Mouse (Mus musculus) neural tube, embryonic 15.5 days (tissue): ENCODE data around the gene Il1f6. TPM values are rescaled to one million over a fixed set of nuclear protein-coding genes. Genes with fewer than 3 reads are reported as not detected.
A peak's percentile ranks its signal among the peaks of the same experiment; 100 is the strongest.
"Not testable (repeated sequence)": the region's sequence is repeated elsewhere in the genome, so short reads cannot be mapped to it uniquely, and the experiment has no call there.

Source experiments
- ATAC-seq: fragments of 200-750 bp; cut with Nextera tagmentation; 2 replicates; pipeline ENCODE4 v1.8.0; 2017; ENCODE audit warnings: mild to moderate bottlenecking, moderate TSS enrichment, moderate library complexity; ENCODE audit not compliant: low FRiP score
- H3K27ac ChIP-seq: fragments of 300-500 bp; sonication (generic); replicated peaks from 2 replicates; pipeline ENCODE4 v1.5.1; 2015; ENCODE audit warnings: mild to moderate bottlenecking, inconsistent platforms
- H3K27me3 ChIP-seq: fragments of 300-500 bp; sonication (generic); replicated peaks from 2 replicates; pipeline ENCODE4 v1.6.1; 2015; ENCODE audit warnings: inconsistent platforms
- H3K36me3 ChIP-seq: fragments of 300-500 bp; sonication (generic); 2 replicates; pipeline ENCODE4 v1.6.1; 2015; ENCODE audit warnings: inconsistent platforms
- H3K4me1 ChIP-seq: fragments of 300-500 bp; sonication (generic); 2 replicates; pipeline ENCODE4 v1.6.1; 2015; ENCODE audit warnings: inconsistent platforms
- H3K4me2 ChIP-seq: fragments of 300-500 bp; sonication (generic); 2 replicates; pipeline ENCODE4 v1.6.1; 2015; ENCODE audit warnings: inconsistent platforms, mild to moderate bottlenecking, moderate library complexity
- H3K4me3 ChIP-seq: fragments of 300-500 bp; sonication (generic); replicated peaks from 2 replicates; pipeline ENCODE4 v1.5.1; 2015; ENCODE audit warnings: mild to moderate bottlenecking, inconsistent platforms
- H3K9ac ChIP-seq: fragments of 300-500 bp; sonication (generic); replicated peaks from 2 replicates; pipeline ENCODE4 v1.6.1; 2015; ENCODE audit warnings: mild to moderate bottlenecking, inconsistent platforms
- H3K9me3 ChIP-seq: fragments of 300-500 bp; sonication (generic); replicated peaks from 2 replicates; pipeline ENCODE4 v1.6.1; 2016; ENCODE audit warnings: inconsistent platforms
- WGBS: fragments of 180-500 bp; shearing (Covaris S2); methylation state at CpG from one replicate; pipeline ENCODE4 v1.1.7; 2015; ENCODE audit warnings: mixed read lengths; 5-methylcytosine and 5-hydroxymethylcytosine counted together
- polyA plus RNA-seq: library from polyadenylated mRNA; unstranded; fragments of >200 nt; fragmentation: Nextera tagmentation; extraction: Ambion mirVana; gene quantifications from 2 replicates; pipeline ENCODE4 v1.2.1, GENCODE M21; 2015

Gene Il1f6
- not detected in 2 replicates for polyA plus RNA-seq

DNA sequence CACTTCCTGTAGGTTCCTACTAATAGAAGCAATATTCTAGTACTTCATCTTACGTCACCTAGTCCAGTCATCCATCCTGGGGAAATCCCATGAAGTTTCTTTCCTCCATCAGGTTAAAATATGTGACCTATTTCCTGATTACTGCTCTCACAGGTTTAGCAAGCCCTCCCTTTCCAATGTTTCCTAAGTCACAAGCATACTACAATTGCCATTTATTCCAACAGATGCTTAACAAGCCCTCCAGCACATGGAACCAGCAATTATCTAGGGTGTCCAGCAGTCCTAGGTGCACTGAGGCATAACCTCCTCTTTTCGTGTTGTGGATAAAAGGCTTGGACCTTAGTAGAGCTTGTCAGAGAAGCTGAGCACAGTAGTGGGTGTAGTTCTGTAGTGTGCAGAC, at the start of gene Il1f6:
Gene Il1f6, plus strand, starts transcription at position 301 of the 400 bp plus-strand sequence.
- H3K4me2 ChIP-seq, result no peak within 1 kb of the TSS
- 83% methylated on average over 2 of the region's 2 CpGs for WGBS
- no peaks in the 10 kb centered on the region for H3K36me3 ChIP-seq
- H3K27ac ChIP-seq, result no peak within 1 kb of the TSS
- no peak within 1 kb of the TSS for H3K9ac ChIP-seq
- no peaks in the 10 kb centered on the region for H3K27me3 ChIP-seq
- no peaks in the 10 kb centered on the region for H3K9me3 ChIP-seq
- no peaks in the 10 kb centered on the region for H3K4me1 ChIP-seq
- no peak within 1 kb of the TSS for H3K4me3 ChIP-seq
- ATAC-seq, result no peak

DNA sequence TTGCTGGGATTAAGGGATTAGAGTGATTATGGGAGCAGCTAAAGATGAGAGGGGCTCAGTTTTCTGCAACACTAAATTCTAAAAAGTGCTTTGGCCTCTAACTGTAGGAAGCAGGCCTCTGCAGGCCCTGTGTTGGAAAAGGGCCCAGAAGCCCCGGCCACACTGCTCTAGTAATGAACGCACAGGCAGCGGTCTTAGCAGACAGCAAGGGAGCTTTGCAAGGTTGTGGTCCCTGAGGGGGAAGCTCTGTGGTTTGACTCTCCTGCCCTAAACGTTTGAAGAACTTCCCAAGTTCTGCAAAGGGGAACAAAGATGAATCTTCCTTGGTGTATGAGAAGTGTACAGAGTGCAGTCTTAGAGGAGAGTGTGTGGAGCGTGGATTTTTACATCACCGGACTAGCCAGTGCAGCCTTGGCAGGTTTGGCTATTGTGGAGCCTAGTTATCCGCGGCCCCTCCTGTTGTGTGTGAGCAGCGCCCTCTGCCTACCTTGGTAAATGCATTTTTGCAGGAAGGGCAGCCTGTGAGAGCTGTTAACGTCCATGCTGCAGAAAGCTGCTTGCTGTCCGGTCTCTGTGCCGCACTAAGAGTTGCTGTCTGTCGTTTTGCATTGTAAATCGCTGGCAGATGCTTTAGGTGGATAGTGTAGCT, 33.4 kb upstream of the Il1f6 start:
- not testable (repeated sequence) for H3K4me1 ChIP-seq, H3K9me3 ChIP-seq, H3K27me3 ChIP-seq, H3K27ac ChIP-seq, H3K36me3 ChIP-seq, H3K9ac ChIP-seq
- WGBS, result 13% methylated on average over 14 of the region's 14 CpGs
- peak overlapping the region; percentile 46 for H3K4me2 ChIP-seq
- 0 out of 2 replicates have a peak overlapping the region, but pooled peaks have one; percentile 12 for H3K4me3 ChIP-seq
- peak; percentile 88 for ATAC-seq

DNA sequence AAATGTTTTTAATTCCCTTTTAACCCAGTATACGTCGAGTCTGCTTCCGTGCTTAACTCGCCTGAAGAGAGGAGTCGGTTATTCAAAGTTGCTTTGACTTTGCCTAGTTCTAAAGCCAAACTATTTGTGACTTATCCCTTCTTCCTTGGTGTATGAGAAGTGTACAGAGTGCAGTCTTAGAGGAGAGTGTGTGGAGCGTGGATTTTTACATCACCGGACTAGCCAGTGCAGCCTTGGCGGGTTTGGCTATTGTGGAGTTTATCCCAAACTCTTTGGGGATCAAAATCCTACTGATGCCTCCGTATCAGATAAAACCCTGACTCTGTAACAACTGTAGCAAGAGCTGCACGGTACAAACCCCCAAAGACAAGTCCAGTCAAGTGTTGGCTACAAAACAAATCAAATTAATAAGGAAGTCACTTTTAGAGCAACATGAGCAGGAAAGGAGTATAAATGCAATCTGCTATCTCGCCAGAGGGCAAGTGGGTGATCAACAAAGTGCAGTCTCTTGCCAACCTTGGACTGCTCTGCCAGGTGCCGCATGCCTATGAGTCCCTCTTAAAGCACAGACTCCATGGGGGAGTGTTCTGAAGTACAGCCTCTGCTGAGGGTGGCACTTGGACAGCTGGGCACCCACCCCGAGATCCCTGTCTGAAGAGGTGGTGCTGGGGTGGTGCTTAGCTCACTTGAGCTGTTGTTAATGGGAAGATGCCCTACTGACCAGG, 32.6 kb upstream of the Il1f6 start:
- H3K27ac ChIP-seq, H3K4me1 ChIP-seq, H3K9ac ChIP-seq, H3K27me3 ChIP-seq, H3K9me3 ChIP-seq, H3K4me3 ChIP-seq, H3K36me3 ChIP-seq: not testable (repeated sequence)
- WGBS, result 67% methylated on average over 13 of the region's 13 CpGs
- ATAC-seq, result peak; percentile 47
- H3K4me2 ChIP-seq, result peak overlapping the region; percentile 46

DNA sequence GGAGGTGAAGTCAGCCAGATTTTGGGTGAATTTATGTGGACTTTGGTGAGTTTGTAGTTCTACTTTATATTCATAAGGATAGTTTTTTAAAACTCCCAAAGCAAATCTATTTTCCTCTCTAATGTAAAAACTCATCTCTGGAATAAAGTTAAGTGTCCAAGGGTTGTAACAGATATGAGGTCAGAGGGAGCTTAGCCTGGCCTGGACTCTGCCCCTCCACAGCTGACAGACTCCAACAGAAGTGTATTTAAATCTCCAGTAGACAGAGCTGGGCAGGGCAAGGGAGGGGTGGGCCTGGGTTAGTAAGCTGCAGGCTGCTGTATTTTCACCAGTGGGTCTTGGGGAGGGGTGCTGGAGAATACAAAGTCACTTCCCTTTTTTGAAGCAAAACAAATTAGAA, 31.1 kb upstream of the Il1f6 start:
- not testable (repeated sequence) for H3K4me1 ChIP-seq, H3K27me3 ChIP-seq, H3K36me3 ChIP-seq, H3K27ac ChIP-seq, H3K9me3 ChIP-seq, H3K4me3 ChIP-seq, H3K9ac ChIP-seq, ATAC-seq, H3K4me2 ChIP-seq

DNA sequence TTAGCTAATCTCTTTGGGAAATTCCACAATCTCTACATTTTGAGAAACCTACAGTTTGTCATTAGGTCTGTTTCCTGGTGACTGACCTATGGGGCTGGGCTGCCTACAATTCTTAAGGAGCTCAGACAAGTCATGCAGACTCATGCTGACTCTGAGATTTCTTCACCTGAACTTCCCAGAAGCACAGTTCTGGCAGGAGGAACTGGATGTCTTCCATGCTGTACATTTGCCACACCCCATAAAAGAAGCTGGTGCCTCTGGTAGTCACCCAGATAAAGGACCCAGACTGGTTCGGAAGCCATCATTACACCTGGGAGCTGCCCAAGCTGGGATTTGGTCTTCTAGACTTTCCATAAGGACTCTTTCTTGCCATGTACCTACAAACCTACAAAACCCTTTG, 29.0 kb upstream of the Il1f6 start, which contains the start of gene Il1f9:
Gene Il1f9, plus strand, starts transcription at position 301 of the 400 bp plus-strand sequence.
- H3K9me3 ChIP-seq, result no peaks in the 10 kb centered on the region
- ATAC-seq, result no peak
- H3K27me3 ChIP-seq, result no peaks in the 10 kb centered on the region
- H3K27ac ChIP-seq, result no peak within 1 kb of the TSS
- no peaks in the 10 kb centered on the region for H3K36me3 ChIP-seq
- 0 out of 2 replicates have a peak, but pooled peaks cover 3% of the 10 kb centered on the region for H3K4me1 ChIP-seq
- H3K4me2 ChIP-seq, result no peak within 1 kb of the TSS
- no peak within 1 kb of the TSS for H3K4me3 ChIP-seq
- 88% methylated on average over 1 of the region's 1 CpGs for WGBS
- H3K9ac ChIP-seq, result no peak within 1 kb of the TSS

DNA sequence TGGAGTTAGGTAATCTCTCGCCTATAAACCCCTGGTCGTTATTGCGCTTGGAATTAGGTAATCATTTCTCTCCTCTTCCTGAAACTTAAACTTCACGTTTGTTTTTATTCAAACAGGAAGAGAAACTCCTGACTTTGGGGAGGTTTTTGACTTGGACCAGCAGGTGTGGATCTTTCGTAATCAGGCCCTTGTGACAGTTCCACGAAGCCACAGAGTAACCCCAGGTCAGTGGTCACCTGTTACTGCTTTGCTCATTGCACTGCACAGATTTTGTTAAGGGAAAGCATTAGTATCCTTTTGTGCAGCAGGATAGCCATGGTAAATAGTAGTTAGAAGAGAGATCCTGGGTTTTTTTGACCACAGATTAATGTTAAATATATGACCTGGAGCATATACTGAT, 27.6 kb upstream of the Il1f6 start:
- ATAC-seq, result no peak
- Histone ChIP-seq H3K4me1 (no peaks in the 10 kb centered on the region), H3K4me3 (no peak overlapping the region), H3K27me3 (no peaks in the 10 kb centered on the region), H3K36me3 (no peaks in the 10 kb centered on the region), H3K27ac (no peak overlapping the region), H3K9ac (no peak overlapping the region), H3K4me2 (no peak overlapping the region), H3K9me3 (no peaks in the 10 kb centered on the region)
- WGBS, result 84% methylated on average over 6 of the region's 6 CpGs

DNA sequence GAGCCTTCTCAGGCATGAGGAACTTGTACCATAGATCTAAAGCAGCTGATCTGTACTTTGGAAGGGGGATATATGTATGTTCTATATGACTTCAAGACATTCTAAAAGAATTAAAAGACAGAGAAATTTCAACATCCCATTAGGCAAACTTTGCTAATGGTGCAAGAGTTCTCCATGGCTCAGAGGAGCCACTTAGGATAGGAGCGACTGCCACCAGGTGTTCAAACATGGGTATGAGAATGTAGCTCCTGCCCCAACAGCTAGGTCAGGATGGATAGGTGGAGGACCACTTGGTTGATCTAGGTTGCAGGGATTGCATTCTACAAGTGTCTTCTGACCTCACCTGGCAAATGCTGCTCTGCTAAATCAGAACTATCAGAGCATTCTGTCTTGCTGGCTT, 27.0 kb upstream of the Il1f6 start:
- no peak for ATAC-seq
- Histone ChIP-seq H3K9ac (no peak overlapping the region), H3K27me3 (no peaks in the 10 kb centered on the region), H3K4me1 (no peaks in the 10 kb centered on the region), H3K9me3 (no peaks in the 10 kb centered on the region), H3K4me2 (no peak overlapping the region), H3K4me3 (no peak overlapping the region), H3K36me3 (no peaks in the 10 kb centered on the region), H3K27ac (no peak overlapping the region)
- 86% methylated on average over 1 of the region's 1 CpGs for WGBS

DNA sequence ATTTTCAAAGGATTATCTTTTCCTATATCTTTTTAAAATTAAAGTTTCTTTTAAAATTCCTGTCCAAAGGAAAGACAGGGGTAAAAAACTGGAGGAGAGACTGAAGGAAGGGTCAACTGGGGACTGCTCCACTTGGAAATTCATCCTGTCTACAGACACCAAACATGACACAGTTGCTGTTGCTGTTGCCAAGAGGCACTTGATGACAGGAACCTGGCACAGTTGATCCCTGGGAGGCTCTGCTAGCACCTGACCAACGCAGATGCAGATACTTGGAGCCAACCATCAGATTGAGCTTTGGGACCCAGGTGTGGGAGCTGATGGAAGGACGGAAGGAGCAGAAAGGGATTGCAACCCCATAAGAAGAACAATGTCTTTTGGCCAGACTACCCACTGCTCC, 12.0 kb downstream of the Il1f6 start:
- ATAC-seq, result no peak
- H3K4me2 ChIP-seq, result no peak overlapping the region
- no peaks in the 10 kb centered on the region for H3K27me3 ChIP-seq
- H3K9me3 ChIP-seq, result no peaks in the 10 kb centered on the region
- H3K36me3 ChIP-seq, result no peaks in the 10 kb centered on the region
- H3K4me1 ChIP-seq, result no peaks in the 10 kb centered on the region
- H3K9ac ChIP-seq, result no peak overlapping the region
- H3K4me3 ChIP-seq, result no peak overlapping the region
- WGBS, result 93% methylated on average over 2 of the region's 2 CpGs
- no peak overlapping the region for H3K27ac ChIP-seq

DNA sequence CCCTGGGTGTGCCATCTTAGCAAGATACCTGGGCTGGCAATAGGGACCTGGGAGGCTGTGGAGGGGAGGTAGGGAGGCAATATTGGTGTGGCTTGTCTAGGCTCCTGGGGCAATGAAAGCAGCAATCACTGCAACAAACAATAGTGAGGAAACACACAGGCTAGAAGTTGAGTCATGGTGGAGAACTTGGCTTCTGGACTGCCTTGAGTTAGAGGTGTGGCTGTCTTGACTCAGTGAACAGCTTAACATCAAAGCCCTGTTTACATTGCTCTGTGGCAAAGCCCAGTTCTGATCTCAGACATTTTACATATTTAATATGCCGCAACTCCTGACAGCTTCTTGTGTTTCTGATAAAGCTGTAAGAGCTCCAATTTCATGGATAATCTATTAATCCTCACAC, 52.3 kb downstream of the Il1f6 start:
- Histone ChIP-seq H3K36me3 (no peaks in the 10 kb centered on the region), H3K27me3 (no peaks in the 10 kb centered on the region), H3K27ac (no peak overlapping the region), H3K9ac (no peak overlapping the region), H3K4me3 (no peak overlapping the region), H3K9me3 (no peaks in the 10 kb centered on the region), H3K4me1 (no peaks in the 10 kb centered on the region), H3K4me2 (no peak overlapping the region)
- 94% methylated on average over 1 of the region's 1 CpGs for WGBS
- ATAC-seq, result no peak

DNA sequence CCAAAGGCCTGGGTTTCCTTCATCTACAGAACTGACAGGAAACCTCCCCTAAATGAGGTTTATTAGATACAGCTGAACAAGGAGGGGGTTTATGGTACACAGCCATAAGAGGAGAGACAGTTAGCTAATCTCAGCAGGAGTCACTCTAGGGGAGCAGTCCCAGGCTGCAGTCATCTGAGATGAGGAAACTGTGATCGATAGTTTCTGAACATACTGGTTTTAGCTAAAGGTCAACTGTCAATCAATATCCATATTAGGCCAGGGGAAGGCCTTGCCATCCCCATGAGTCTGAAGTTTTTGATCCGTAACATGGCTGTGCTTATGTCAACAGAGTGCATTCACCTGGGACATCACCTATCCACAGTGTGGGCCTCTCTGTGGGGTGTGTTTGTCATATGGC, 58.4 kb downstream of the Il1f6 start:
- Histone ChIP-seq H3K9ac (no peak overlapping the region), H3K27ac (no peak overlapping the region), H3K27me3 (no peaks in the 10 kb centered on the region), H3K4me2 (no peak overlapping the region), H3K4me3 (no peak overlapping the region), H3K4me1 (no peaks in the 10 kb centered on the region), H3K36me3 (no peaks in the 10 kb centered on the region), H3K9me3 (no peaks in the 10 kb centered on the region)
- 85% methylated on average over 2 of the region's 2 CpGs for WGBS
- ATAC-seq, result no peak

DNA sequence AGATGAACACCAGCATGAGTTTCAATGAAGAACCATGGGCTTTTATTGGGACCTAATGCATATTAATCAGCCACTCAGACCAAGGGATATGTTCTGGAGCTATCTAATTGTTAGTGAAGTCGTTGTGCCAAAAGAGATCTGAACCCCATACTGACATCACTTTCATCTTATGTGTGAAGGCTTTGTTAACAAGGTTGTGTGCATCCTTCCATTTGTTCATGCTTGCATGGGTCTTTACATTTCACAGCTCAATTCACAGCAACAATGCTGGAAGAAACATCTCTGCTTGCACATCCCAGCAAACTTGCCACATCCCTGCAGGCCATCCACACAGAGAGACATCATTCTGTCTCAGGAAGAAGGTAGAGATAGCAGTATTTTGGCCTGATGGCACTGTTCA, 59.9 kb downstream of the Il1f6 start:
- H3K9ac ChIP-seq, result no peak overlapping the region
- H3K36me3 ChIP-seq, result no peaks in the 10 kb centered on the region
- no peaks in the 10 kb centered on the region for H3K9me3 ChIP-seq
- H3K4me1 ChIP-seq, result no peaks in the 10 kb centered on the region
- no peak overlapping the region for H3K27ac ChIP-seq
- 12% methylated on average over 1 of the region's 1 CpGs for WGBS
- H3K4me3 ChIP-seq, result no peak overlapping the region
- no peak for ATAC-seq
- no peak overlapping the region for H3K4me2 ChIP-seq
- H3K27me3 ChIP-seq, result no peaks in the 10 kb centered on the region
